28 mouse cellular contexts compared by ENCODE assay signal in genomic region chr6:7748536-7748935, GRCm38 (mm10).
"Had no signal": no experiment of that assay in that cellular context is flagged by ENCODE, and none has a peak within 500 bp of the region (broad histone marks: within the 10 kb centered on the region; RNA-seq: fewer than 3 reads in every experiment).

No protein-coding gene starts in this region.

- ATAC-seq: forebrain, embryonic 13.5 days; forebrain, embryonic 14.5 days; forebrain, embryonic 15.5 days; forebrain, embryonic 16.5 days; forebrain, postnatal 0 days had no signal

- H3K9ac ChIP-seq: embryonic facial prominence, embryonic 12.5 days; embryonic facial prominence, embryonic 13.5 days; embryonic facial prominence, embryonic 15.5 days; forebrain, embryonic 12.5 days; forebrain, embryonic 13.5 days; forebrain, embryonic 15.5 days; forebrain, postnatal 0 days had no signal

- H3K9me3 ChIP-seq: embryonic facial prominence, embryonic 10.5 days; embryonic facial prominence, embryonic 12.5 days; embryonic facial prominence, embryonic 13.5 days; embryonic facial prominence, embryonic 15.5 days; forebrain, embryonic 10.5 days; forebrain, embryonic 12.5 days; forebrain, embryonic 13.5 days; forebrain, embryonic 15.5 days had no signal

- H3K4me2 ChIP-seq: embryonic facial prominence, embryonic 12.5 days; embryonic facial prominence, embryonic 13.5 days; embryonic facial prominence, embryonic 15.5 days; forebrain, embryonic 12.5 days; forebrain, embryonic 13.5 days; forebrain, embryonic 15.5 days had no signal

- H3K4me1 ChIP-seq: embryonic facial prominence, embryonic 10.5 days; embryonic facial prominence, embryonic 12.5 days; embryonic facial prominence, embryonic 13.5 days; embryonic facial prominence, embryonic 15.5 days; forebrain, embryonic 12.5 days; forebrain, embryonic 13.5 days; forebrain, embryonic 15.5 days had no signal

- H3K36me3 ChIP-seq: embryonic facial prominence, embryonic 10.5 days; embryonic facial prominence, embryonic 12.5 days; embryonic facial prominence, embryonic 13.5 days; embryonic facial prominence, embryonic 15.5 days; forebrain, embryonic 10.5 days; forebrain, embryonic 12.5 days; forebrain, embryonic 15.5 days had no signal

- H3K4me3 ChIP-seq: embryonic facial prominence, embryonic 10.5 days; embryonic facial prominence, embryonic 12.5 days; embryonic facial prominence, embryonic 13.5 days; embryonic facial prominence, embryonic 15.5 days; erythroblast, embryonic 14.5 days; forebrain, embryonic 10.5 days; forebrain, embryonic 12.5 days; forebrain, embryonic 13.5 days; forebrain, embryonic 15.5 days; gastrocnemius, adult 2 months had no signal

- H3K27me3 ChIP-seq: embryonic facial prominence, embryonic 12.5 days; embryonic facial prominence, embryonic 13.5 days; embryonic facial prominence, embryonic 15.5 days; forebrain, embryonic 12.5 days; forebrain, embryonic 13.5 days; forebrain, embryonic 15.5 days had no signal

- DNase-seq: cerebellum, adult 18-20 months; cerebellum, adult 2 months; cerebellum, adult 8-10 months; cerebellum, adult 9-10 months; cerebellum, adult 9-11 months; cerebellum, postnatal 10 days; cerebellum, postnatal 14 days; cerebellum, postnatal 25 days; cerebellum, postnatal 36 days; embryo, embryonic 11 days; forebrain, postnatal 0 days; gastrocnemius, adult 2 months; gastrocnemius, postnatal 10 days; gastrocnemius, postnatal 14 days; gastrocnemius, postnatal 25 days; gastrocnemius, postnatal 36 days; heart, adult 11 months had no signal

- H3K27ac ChIP-seq: embryonic facial prominence, embryonic 10.5 days; embryonic facial prominence, embryonic 12.5 days; embryonic facial prominence, embryonic 13.5 days; embryonic facial prominence, embryonic 15.5 days; forebrain, embryonic 10.5 days; forebrain, embryonic 12.5 days; forebrain, embryonic 13.5 days; forebrain, embryonic 15.5 days; gastrocnemius, adult 2 months had no signal
